Mouse (Mus musculus) embryonic fibroblast, embryonic 13.5 days (primary cell): ENCODE results near the gene Fbxl21. TPM values are rescaled to one million over a fixed set of nuclear protein-coding genes. Genes with fewer than 3 reads are reported as not detected.
A peak's percentile ranks its signal among the peaks of the same experiment; 100 is the strongest.

Experiments
- H3K27ac ChIP-seq: 2 replicates; pipeline ENCODE4 v1.5.1; 2012; ENCODE audit warnings: low read length, control low read depth, inconsistent platforms; ENCODE audit not compliant: insufficient read depth
- H3K4me1 ChIP-seq: 2 replicates; pipeline ENCODE4 v1.6.1; 2011; ENCODE audit warnings: low read length; ENCODE audit not compliant: control insufficient read depth, insufficient read depth
- H3K4me3 ChIP-seq: 2 replicates; pipeline ENCODE4 v1.5.1; 2011; ENCODE audit warnings: mild to moderate bottlenecking, control low read depth, low read length; ENCODE audit not compliant: insufficient read depth
- CTCF ChIP-seq: IDR thresholded peaks from 2 replicates; pipeline ENCODE4 v1.5.1; 2011; ENCODE audit warnings: mild to moderate bottlenecking, control low read depth, low read length, moderate library complexity, borderline replicate concordance; ENCODE audit not compliant: insufficient read depth
- POLR2A ChIP-seq: IDR thresholded peaks from 2 replicates; pipeline ENCODE4 v1.6.1; 2011; ENCODE audit warnings: low read depth, mild to moderate bottlenecking, control low read depth, low read length, moderate library complexity
- polyA plus RNA-seq: library from polyadenylated mRNA; stranded (reverse); fragments of >200 nt; gene quantifications from 2 replicates; pipeline ENCODE4 v1.2.4, GENCODE M21; 2011; ENCODE audit warnings: low read depth; ENCODE audit not compliant: missing spikeins, insufficient read length

Gene Fbxl21
- polyA plus RNA-seq, 1 experiment = 3.0 TPM

DNA sequence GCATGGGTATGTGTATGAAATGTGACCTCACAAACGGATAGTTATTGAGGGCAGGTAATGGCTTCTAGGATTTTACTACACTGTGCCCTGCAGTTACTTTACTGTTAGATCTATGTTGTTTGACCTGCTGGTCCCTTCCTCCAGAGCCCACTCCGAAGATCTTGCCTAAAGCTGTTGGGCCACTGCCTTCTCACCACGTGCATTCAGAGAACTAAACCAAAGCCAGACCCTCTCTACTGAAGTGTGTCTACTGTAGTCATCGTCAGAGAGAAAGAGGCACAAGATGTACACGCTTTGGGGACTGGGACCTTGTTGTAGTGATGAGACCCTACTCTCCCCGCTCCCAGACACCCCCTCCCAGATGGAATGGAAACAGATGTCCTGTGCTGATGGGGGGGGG is 29.4 kb downstream of the Fbxl21 start:
- TF ChIP-seq POLR2A = no peak
- no peak for TF ChIP-seq CTCF
- H3K4me3 ChIP-seq = no peak overlapping the region
- no peak overlapping the region for H3K27ac ChIP-seq
- H3K4me1 ChIP-seq = 0 out of 2 replicates have a peak, but pooled peaks cover 4% of the 10 kb centered on the region

DNA sequence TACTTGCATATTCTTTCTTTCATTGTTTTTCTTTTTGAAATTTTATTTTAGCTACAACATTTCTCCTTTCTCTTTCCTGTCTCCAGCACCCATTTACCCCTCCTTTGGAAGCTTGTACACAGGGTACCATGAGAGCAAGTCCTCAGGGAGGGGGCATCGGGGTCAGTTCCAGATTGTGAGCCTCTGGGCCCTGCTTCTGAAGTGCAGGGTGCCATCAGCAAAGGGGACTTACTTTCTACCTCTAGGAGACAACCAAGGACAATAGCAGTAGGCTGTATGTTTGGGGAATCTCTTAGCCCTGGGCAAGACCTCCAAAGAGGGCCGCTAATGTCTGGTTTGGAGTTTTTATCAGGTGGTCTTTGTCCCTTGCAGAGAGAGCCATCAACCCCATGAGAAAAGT is 31.7 kb downstream of the Fbxl21 start:
- Histone ChIP-seq H3K4me3 (no peak overlapping the region), H3K27ac (no peak overlapping the region), H3K4me1 (0 out of 2 replicates have a peak, but pooled peaks cover 4% of the 10 kb centered on the region)
- TF ChIP-seq CTCF (no peak), POLR2A (no peak)

DNA sequence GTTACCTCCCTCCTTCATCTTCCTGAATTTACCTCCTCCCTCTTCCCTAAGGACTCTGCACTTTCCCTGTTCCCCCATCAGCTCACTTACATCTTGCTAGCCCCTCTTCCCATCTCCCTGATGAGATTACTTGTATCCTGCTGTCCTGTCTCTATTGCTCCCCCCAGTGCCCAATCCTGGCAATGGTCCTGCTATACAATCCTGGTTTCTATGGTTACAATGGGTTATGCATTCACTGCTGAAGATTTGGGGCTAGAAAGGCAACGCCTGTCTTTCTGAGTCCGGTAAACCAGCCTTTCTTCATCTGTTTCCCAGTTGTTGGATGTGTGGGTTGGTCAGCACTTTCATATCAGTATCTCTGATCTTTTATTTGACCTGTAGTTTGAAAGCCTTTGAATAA is 32.1 kb downstream of the Fbxl21 start:
- TF ChIP-seq CTCF (no peak), POLR2A (no peak)
- H3K4me3 ChIP-seq = no peak overlapping the region
- 0 out of 2 replicates have a peak, but pooled peaks cover 4% of the 10 kb centered on the region for H3K4me1 ChIP-seq
- no peak overlapping the region for H3K27ac ChIP-seq

DNA sequence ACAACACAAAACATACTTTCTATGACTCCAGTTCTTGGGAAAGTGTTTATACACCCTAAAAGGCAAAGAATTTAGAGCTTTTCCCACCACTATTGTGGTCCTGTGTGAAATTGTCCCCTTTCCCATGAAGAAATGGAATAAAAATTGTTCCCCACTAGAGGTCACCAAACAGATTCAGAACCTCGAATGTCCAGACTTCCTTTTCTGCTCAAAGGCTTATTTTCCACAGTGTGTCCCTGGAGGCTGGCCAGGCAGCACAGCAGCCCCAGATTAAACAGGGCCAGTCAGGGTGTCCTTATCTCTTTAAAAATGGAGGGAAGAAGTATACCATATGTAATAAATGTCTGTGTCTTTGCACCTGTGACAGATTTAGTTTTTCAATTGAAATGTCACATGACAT is 33.7 kb downstream of the Fbxl21 start:
- TF ChIP-seq CTCF (no peak), POLR2A (no peak)
- Histone ChIP-seq H3K27ac (no peak overlapping the region), H3K4me3 (no peak overlapping the region), H3K4me1 (0 out of 2 replicates have a peak, but pooled peaks cover 4% of the 10 kb centered on the region)

DNA sequence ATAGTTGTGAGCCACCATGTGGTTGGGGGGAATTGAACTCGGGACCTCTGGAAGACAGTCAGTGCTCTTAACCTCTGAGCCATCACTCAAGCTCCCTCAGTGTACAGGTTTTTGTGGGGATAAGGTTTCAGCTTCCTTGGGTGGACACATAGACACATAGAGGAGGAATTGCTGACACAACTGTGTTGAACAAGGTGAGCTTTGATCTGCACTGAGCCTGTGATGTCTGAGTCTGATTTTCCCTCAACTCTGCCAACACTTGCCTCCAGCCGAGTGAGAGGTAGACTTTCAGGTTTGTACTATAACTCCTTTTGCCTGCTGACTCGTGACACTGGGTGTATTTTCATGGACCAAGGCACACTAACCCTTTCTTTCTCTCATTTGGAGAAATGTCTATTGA is 34.4 kb downstream of the Fbxl21 start:
- Histone ChIP-seq H3K27ac (no peak overlapping the region), H3K4me1 (0 out of 2 replicates have a peak, but pooled peaks cover 4% of the 10 kb centered on the region), H3K4me3 (no peak overlapping the region)
- TF ChIP-seq CTCF (no peak), POLR2A (no peak)

DNA sequence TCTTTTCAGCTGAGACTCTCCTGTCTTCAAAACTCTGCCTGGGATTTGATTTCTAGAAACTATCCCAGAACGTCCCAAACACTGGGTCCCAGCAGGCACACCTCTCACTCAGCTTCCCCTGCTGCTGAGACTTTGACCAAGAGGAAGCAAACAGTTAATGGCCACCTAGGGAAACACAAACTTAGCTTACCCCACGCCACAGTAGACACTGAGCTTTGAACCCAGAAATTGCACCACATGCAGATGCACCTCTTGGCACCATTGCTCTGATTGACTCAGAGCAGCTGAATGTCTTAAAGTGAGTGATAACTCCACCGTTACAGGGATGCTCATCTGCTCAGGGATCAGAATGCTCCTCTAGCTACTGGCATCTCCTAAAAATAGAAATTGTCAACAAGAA is 36.5 kb downstream of the Fbxl21 start:
- H3K27ac ChIP-seq = no peak overlapping the region
- no peaks in the 10 kb centered on the region for H3K4me1 ChIP-seq
- TF ChIP-seq POLR2A (no peak), CTCF (no peak)
- H3K4me3 ChIP-seq = no peak overlapping the region

DNA sequence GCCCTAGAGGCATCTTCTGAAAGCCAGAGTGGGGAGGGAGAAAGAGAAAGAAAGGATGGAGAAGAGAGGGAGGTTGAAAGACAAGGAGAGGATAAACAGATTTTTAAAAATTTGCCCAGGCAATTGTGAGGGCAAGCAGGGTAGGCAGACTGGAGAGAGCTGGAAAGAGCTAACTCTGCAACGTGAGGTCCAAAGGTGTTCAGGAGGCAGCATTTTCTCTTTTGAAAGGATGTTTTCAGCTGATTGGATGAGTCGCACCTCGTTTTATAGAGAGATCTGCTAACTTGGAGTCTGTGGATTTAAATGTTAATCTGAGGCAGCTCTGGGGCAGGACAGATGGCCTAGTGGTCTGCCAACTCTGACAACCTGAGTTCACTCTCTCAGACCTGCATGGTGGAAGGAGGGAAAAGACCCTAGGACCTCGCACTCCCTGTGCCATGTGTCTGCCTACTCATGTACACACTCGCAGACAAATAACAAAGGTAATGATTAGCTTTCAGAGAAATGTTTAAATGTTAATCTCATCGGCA is 37.6 kb downstream of the Fbxl21 start:
- no peaks in the 10 kb centered on the region for H3K4me1 ChIP-seq
- no peak overlapping the region for H3K4me3 ChIP-seq
- no peak overlapping the region for H3K27ac ChIP-seq
- no peak for TF ChIP-seq CTCF
- no peak for TF ChIP-seq POLR2A

DNA sequence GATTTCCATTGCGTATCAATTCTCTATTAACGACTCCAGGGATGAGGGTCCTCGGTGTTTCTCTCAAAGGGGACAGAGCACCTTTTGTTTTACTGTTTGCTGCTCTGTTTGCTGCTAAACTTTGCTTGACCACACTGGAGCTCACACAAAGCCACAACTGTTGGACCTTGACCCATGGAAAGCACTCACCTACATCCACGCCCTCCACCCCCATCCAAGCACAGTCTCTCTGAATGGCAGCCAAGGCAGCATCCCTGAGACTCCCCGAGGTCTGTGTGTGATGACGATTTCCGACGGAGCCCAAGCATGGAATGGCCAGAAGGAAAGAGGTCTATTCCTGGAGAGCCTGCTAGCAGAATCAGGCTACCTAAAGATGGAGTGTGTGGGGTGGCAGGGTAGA is 38.9 kb downstream of the Fbxl21 start:
- no peak overlapping the region for H3K4me3 ChIP-seq
- no peak overlapping the region for H3K27ac ChIP-seq
- TF ChIP-seq POLR2A (no peak), CTCF (no peak)
- H3K4me1 ChIP-seq = no peaks in the 10 kb centered on the region

DNA sequence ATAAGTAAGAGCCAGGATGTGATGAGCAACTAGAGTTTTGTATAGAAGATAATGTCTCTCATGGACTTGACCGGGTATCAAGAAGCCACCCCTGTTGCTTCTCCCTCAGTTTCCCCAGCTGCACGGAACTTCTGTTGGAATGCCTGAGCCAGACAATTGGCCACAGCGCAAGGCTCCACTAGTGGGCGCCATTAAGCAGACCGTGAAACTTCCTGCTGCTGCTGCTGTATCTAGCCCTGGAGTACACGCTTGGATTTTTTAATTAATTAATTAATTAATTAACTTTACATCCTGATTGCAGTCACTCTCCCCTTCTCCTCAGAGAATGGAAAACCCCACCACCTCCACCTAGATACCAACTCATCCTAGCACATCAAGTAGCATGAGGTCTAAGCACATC is 40.8 kb downstream of the Fbxl21 start:
- Histone ChIP-seq H3K27ac (no peak overlapping the region), H3K4me3 (no peak overlapping the region), H3K4me1 (peaks cover 3% of the 10 kb centered on the region)
- TF ChIP-seq POLR2A (no peak), CTCF (peak; percentile 46; the same call in 1 of the 2 replicates)

DNA sequence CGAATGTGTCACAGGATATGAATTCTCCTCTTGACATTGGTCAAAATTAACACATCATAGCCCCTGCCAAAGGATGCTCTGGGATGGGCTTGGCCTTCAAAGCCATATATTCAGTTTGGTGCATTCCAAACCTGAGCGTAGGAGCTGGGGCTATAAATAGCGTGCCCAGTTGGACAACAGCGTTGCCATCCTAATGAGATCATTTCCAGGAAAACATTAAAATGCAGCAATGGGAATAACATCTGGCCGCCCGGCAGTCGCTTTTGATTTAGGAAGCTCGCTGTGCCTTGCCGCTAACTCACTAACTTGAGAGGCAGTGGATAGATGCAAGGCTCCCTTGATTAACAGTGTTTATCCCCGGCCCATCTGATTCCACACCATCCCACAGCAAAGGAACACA is 44.1 kb downstream of the Fbxl21 start:
- Histone ChIP-seq H3K27ac (peak overlapping the region; percentile 35), H3K4me3 (no peak overlapping the region), H3K4me1 (peaks cover 3% of the 10 kb centered on the region)
- TF ChIP-seq POLR2A (no peak), CTCF (no peak)
